In genomic region chr8:126588636-126589506, GRCm38 (mm10) we compare ENCODE assay signal across 8 mouse cellular contexts. TPM values are rescaled to one million over a fixed set of nuclear protein-coding genes. Genes with fewer than 3 reads are reported as not detected.
DNase-seq lines count a peak whose midpoint lies in the region; ATAC-seq and TF ChIP-seq lines count a peak whose summit lies in the region.

No protein-coding gene starts in this region.

- peaks cover 3 to 20% of the 10 kb centered on the region in 2 experiments; a peak in 2 of 4 replicates for H3K4me1 ChIP-seq in ES-E14 (ENCODE audit: control insufficient read depth in 2 of 2, insufficient read depth in 2 of 2, low read length in 2 of 2, poor library complexity in 1 of 2)
- peaks cover 57% of the 10 kb centered on the region for H3K4me1 ChIP-seq in forebrain, embryonic 16.5 days (replicated peaks; ENCODE audit: control insufficient read depth, insufficient read depth, low read length)
- peaks cover 61% of the 10 kb centered on the region for H3K4me1 ChIP-seq in neural tube, embryonic 12.5 days

- H3K4me2 ChIP-seq in forebrain, embryonic 16.5 days (ENCODE audit: low read length), result peak overlapping the region; percentile 94
- H3K4me2 ChIP-seq in neural tube, embryonic 12.5 days (replicated peaks), result peak overlapping the region; percentile 89

- no peaks in the 10 kb centered on the region for H3K27me3 ChIP-seq in forebrain, embryonic 16.5 days (replicated peaks; ENCODE audit: control insufficient read depth, insufficient read depth, low read length)
- no peaks in the 10 kb centered on the region for H3K27me3 ChIP-seq in neural tube, embryonic 12.5 days (replicated peaks)

- 34% methylated on average over 11 of the region's 11 CpGs for WGBS in forebrain, embryonic 16.5 days
- 48% methylated on average over 11 of the region's 11 CpGs for WGBS in neural tube, embryonic 12.5 days

- peaks cover 21% of the 10 kb centered on the region for H3K36me3 ChIP-seq in ES-E14 (ENCODE audit: control insufficient read depth, insufficient read depth, low read length, poor library complexity, severe bottlenecking)
- no peaks in the 10 kb centered on the region for H3K36me3 ChIP-seq in forebrain, embryonic 16.5 days (ENCODE audit: control insufficient read depth, insufficient read depth)
- H3K36me3 ChIP-seq in neural tube, embryonic 12.5 days, result peaks cover 13% of the 10 kb centered on the region; the same call in 1 of the 2 replicates

- peak overlapping the region; percentile 5; the same call in 1 of the 2 replicates for H3K9ac ChIP-seq in ES-E14 (ENCODE audit: insufficient read depth, low read depth, low read length, poor library complexity, severe bottlenecking)
- H3K9ac ChIP-seq in forebrain, embryonic 16.5 days (replicated peaks; ENCODE audit: low read depth, low read length), result peak overlapping the region; percentile 18
- peak overlapping the region; percentile 26 for H3K9ac ChIP-seq in neural tube, embryonic 12.5 days

- ATAC-seq in forebrain, embryonic 16.5 days, result no peak
- ATAC-seq in neural tube, embryonic 12.5 days (ENCODE audit: low FRiP score, low read depth), result no peak
- no peak for ATAC-seq in activated CD4-positive, CD25-positive, alpha-beta regulatory T cell, adult 4 months
- ATAC-seq in cerebellum, adult (ENCODE audit: insufficient number of reproducible peaks, low FRiP score, low TSS enrichment), result no peak

- in situ Hi-C loops in ES-E14 (cut with MboI; ENCODE audit: low sequenced_read_pairs in 2 of 2, unreplicated experiment in 2 of 2), result no loop called here

- H3K27ac ChIP-seq in ES-E14 (ENCODE audit: insufficient read depth, low read depth, low read length, poor library complexity, severe bottlenecking), result no peak overlapping the region
- no peak overlapping the region for H3K27ac ChIP-seq in forebrain, embryonic 16.5 days (ENCODE audit: low read length)
- H3K27ac ChIP-seq in neural tube, embryonic 12.5 days, result no peak overlapping the region

- H3K4me3 ChIP-seq in ES-E14 (ENCODE audit: insufficient read depth in 1 of 2, low read depth in 1 of 2, low read length in 2 of 2, poor library complexity in 1 of 2, severe bottlenecking in 1 of 2), result peak overlapping the region; percentile 4 to 29; a peak in 3 of 4 replicates
- peak overlapping the region; percentile 81 for H3K4me3 ChIP-seq in forebrain, embryonic 16.5 days (replicated peaks; ENCODE audit: low read length)
- H3K4me3 ChIP-seq in neural tube, embryonic 12.5 days, result peak overlapping the region; percentile 27

- no peaks in the 10 kb centered on the region for H3K9me3 ChIP-seq in ES-E14 (ENCODE audit: control insufficient read depth, insufficient read depth, low read depth, low read length)
- no peaks in the 10 kb centered on the region for H3K9me3 ChIP-seq in forebrain, embryonic 16.5 days (ENCODE audit: control insufficient read depth, low read length)
- H3K9me3 ChIP-seq in neural tube, embryonic 12.5 days, result no peaks in the 10 kb centered on the region

- DNase-seq in A20 (ENCODE audit: low read depth, low spot score) (peak; percentile 72), ES-E14 (ENCODE audit: low read depth, low spot score) (no peak)
- DNase-seq in kidney, postnatal 14 days, result peak; percentile 34
- no peak for DNase-seq in spleen, adult 18-20 months

TF ChIP-seq in ES-E14, 5 proteins besides CTCF, POLR2A, EP300 and RAD21:
- TF ChIP-seq MAFK (IDR thresholded peaks at IDR 0.05; ENCODE audit: insufficient read depth, low read depth, low read length), result no peak
- no peak for TF ChIP-seq CHD2 (IDR thresholded peaks at IDR 0.05; ENCODE audit: low read depth, low read length)
- TF ChIP-seq HCFC1 (IDR thresholded peaks at IDR 0.05; ENCODE audit: borderline replicate concordance, insufficient read depth, low read length), result no peak
- no peak for TF ChIP-seq ZC3H11A (IDR thresholded peaks at IDR 0.05; ENCODE audit: borderline replicate concordance, low read depth, low read length)
- TF ChIP-seq ZNF384 (IDR thresholded peaks at IDR 0.05; ENCODE audit: low read depth, low read length), result no peak

RNA-seq across cellular contexts. Expression of gene Irf2bp2, which starts 4.9 kb away (rescaled TPM):
- 21.9 and 25.7 TPM in 2 replicates for total RNA-seq in ES-E14 (2012; rRNA removed)
- 10.1 and 10.7 TPM in 2 replicates for polyA plus RNA-seq in forebrain, embryonic 16.5 days (2015; fragmentation: Nextera tagmentation; extraction: Ambion mirVana)
- 8.5 and 9.5 TPM in 2 replicates for polyA plus RNA-seq in neural tube, embryonic 12.5 days (2016; fragmentation: Nextera tagmentation; extraction: Ambion mirVana)
- 10 to 100 TPM; 17.8 to 22.2 TPM for polyA plus RNA-seq in activated CD4-positive, CD25-positive, alpha-beta regulatory T cell, adult 4 months (2017; shearing (Covaris generic))

Comparison
In these comparisons a context has a peak if more than half of its experiments do, and no peak if none do; other contexts are left out.
1. DNase-seq: peak in A20 (single experiment) and kidney, postnatal 14 days (single experiment); none in ES-E14 (single experiment) and spleen, adult 18-20 months (0 of 2).
2. H3K4me3 ChIP-seq: peak in every context shown above with its lines; median percentile 81 in forebrain, embryonic 16.5 days; 27 in neural tube, embryonic 12.5 days; 16 in ES-E14.
3. Peak in every context shown above with its lines, with median percentiles within 50 percentile points of each other: H3K9ac ChIP-seq.